Mouse (Mus musculus) olfactory bulb, adult 2 months (tissue): ENCODE data around the gene Krtap29-1. TPM values are rescaled to one million over a fixed set of nuclear protein-coding genes. Genes with fewer than 3 reads are reported as not detected.

Experiments used
- H3K27ac ChIP-seq: fragments of 200-500 bp; 2 replicates; pipeline ENCODE4 v1.5.1; 2012; ENCODE audit warnings: low read depth, low read length; ENCODE audit not compliant: insufficient read depth
- H3K4me1 ChIP-seq: fragments of 200-500 bp; 2 replicates; pipeline ENCODE4 v1.6.1; 2012; ENCODE audit warnings: low read length; ENCODE audit not compliant: control insufficient read depth, insufficient read depth
- H3K4me3 ChIP-seq: fragments of 200-500 bp; 2 replicates; pipeline ENCODE4 v1.5.1; 2012; ENCODE audit warnings: mild to moderate bottlenecking, low read depth, low read length, moderate library complexity; ENCODE audit not compliant: insufficient read depth
- CTCF ChIP-seq: fragments of 200-500 bp; IDR thresholded peaks from 2 replicates; pipeline ENCODE4 v1.5.1; 2012; ENCODE audit warnings: low read depth, mild to moderate bottlenecking, low read length, moderate library complexity; ENCODE audit not compliant: insufficient read depth
- POLR2A ChIP-seq: fragments of 200-500 bp; IDR thresholded peaks from 2 replicates; pipeline ENCODE4 v1.6.1; 2012; ENCODE audit warnings: mild to moderate bottlenecking, low read depth, low read length, moderate library complexity; ENCODE audit not compliant: insufficient read depth
- WGBS: fragments of 180-500 bp; shearing (Covaris S2); methylation state at CpG from one replicate; pipeline ENCODE4 v1.1.7; 2018; 5-methylcytosine and 5-hydroxymethylcytosine counted together
- polyA plus RNA-seq: library from polyadenylated mRNA; stranded (reverse); fragments of >200 nt; gene quantifications from 2 replicates; pipeline ENCODE4 v1.2.4, GENCODE M21; 2012; ENCODE audit warnings: low replicate concordance; ENCODE audit not compliant: missing spikeins, insufficient read depth, insufficient read length

The Krtap29-1 gene
- polyA plus RNA-seq, 1 experiment: not detected

GRCm38 (mm10) chr11:100004846-100005245 is 26.0 kb upstream of the Krtap29-1 start:
- TF ChIP-seq POLR2A (no peak), CTCF (no peak)
- WGBS: 25% methylated on average over 6 of the region's 6 CpGs
- no peaks in the 10 kb centered on the region for H3K4me1 ChIP-seq
- H3K27ac ChIP-seq: no peak overlapping the region
- no peak overlapping the region for H3K4me3 ChIP-seq

GRCm38 (mm10) chr11:99999091-99999490 is 20.2 kb upstream of the Krtap29-1 start:
- Histone ChIP-seq H3K4me3 (no peak overlapping the region), H3K27ac (no peak overlapping the region), H3K4me1 (no peaks in the 10 kb centered on the region)
- no peak for TF ChIP-seq CTCF
- no peak for TF ChIP-seq POLR2A
- WGBS: 94% methylated on average over 7 of the region's 7 CpGs

DNA sequence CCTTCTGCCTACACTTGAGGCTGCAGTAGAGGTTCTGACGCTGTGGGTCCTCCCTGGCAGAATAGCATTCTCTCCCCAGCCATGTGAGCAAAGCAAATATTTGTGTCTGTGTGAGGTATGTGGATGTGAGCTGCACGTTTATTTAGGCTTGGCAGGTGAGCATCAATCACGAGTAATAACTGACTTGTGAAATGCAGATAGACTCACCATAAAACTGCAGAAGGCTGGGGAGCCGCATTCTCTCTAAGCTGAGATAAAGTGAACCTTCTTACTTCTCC is 15.5 kb upstream of the Krtap29-1 start:
- 73% methylated on average over 4 of the region's 4 CpGs for WGBS
- H3K27ac ChIP-seq: no peak overlapping the region
- no peak for TF ChIP-seq CTCF
- no peak for TF ChIP-seq POLR2A
- H3K4me3 ChIP-seq: no peak overlapping the region
- peaks cover 7% of the 10 kb centered on the region for H3K4me1 ChIP-seq

DNA sequence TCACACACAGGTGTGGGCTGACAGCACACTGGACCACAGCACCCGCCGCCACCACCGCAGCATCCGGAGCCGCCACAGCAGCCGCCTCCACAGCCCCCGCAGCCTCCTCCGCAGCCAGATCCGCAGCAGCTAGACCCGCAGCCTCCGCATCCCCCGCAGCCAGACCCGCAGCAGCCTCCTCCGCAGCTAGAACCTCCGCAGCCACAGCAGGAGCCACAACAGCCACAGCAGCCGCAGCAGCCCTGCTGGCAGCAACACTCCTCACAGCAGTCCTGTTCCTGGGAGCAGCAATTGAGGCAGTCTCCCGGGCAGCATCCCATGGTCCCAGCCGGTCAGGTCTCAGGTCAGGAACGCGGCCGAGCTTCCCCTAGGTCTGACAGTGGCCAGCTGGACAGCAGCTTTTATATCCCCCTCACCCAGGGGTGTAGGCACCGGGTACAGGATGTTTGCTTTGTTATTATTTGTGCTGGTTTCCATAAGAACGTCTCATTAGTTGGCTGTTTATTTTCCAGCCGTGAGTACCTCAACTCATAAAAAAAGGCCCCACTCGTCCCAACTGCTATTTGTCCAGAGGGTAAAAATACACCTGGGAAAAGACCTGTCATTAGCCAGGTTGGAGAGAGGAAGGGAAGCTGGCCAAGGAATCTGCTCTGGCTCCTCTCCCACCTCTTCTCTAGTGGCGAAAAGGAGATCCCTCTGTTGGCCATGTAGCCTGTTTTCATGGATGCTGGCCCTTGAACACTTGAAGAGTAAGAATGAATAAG is 14.9 kb upstream of the Krtap29-1 start, which contains the start of gene Krtap17-1:
TSS of gene Krtap17-1 (minus strand) at position 375 of the 764 bp plus-strand sequence.
- WGBS: 21% methylated on average over 26 of the region's 26 CpGs
- Histone ChIP-seq H3K27ac (no peak within 1 kb of the TSS), H3K4me3 (peak within 1 kb of the TSS; percentile 15; the same call in 1 of the 2 replicates), H3K4me1 (peaks cover 7% of the 10 kb centered on the region)
- TF ChIP-seq POLR2A: no peak
- no peak for TF ChIP-seq CTCF

DNA sequence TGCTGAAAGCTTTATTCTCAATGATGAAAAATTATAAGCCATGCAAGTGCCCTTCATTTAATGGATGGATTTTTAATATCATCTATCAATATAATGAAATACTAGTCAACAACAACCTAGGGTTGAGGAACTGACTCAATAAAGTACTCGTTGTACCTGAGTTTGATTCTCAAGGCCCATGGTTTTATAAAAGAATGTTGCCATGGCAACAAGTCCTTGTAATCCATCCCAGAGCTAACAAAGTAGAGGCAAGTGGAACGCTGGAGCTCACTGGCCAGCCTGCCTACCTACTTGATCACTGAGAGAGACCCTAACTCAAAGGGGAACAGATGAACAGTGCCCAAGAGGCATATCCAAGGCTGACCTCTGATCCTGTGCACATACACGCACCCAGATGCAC is 11.7 kb upstream of the Krtap29-1 start:
- no peak overlapping the region for H3K4me3 ChIP-seq
- H3K27ac ChIP-seq: no peak overlapping the region
- WGBS: 52% methylated on average over 3 of the region's 3 CpGs
- peaks cover 14% of the 10 kb centered on the region for H3K4me1 ChIP-seq
- no peak for TF ChIP-seq POLR2A
- TF ChIP-seq CTCF: no peak

DNA sequence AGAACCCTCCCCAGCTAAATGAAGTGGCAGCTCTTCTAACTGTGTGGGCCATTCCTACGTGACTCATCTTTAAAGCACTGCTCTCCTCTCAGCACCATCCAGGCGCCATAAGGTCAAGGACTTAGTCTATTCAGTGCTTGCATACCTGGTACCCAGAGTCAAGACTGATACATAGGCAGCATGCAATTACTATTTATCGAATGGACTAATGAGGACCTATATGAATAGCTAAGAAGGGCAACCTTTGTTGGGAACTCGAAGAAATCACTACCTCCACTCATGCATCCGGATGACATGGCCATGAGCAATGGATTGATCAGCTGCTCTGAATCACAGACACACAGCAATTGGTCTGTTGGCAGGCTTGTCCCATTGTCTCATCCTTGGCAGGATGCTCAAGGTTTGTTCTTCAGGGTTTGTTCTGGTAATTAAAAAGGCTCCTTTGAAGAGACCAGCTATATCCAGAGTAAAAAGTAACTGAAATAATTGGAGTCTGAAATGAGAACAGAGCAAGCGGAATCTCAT is 11.1 kb upstream of the Krtap29-1 start:
- TF ChIP-seq CTCF (no peak), POLR2A (no peak)
- 86% methylated on average over 6 of the region's 6 CpGs for WGBS
- H3K4me3 ChIP-seq: no peak overlapping the region
- peaks cover 16% of the 10 kb centered on the region for H3K4me1 ChIP-seq
- no peak overlapping the region for H3K27ac ChIP-seq

DNA sequence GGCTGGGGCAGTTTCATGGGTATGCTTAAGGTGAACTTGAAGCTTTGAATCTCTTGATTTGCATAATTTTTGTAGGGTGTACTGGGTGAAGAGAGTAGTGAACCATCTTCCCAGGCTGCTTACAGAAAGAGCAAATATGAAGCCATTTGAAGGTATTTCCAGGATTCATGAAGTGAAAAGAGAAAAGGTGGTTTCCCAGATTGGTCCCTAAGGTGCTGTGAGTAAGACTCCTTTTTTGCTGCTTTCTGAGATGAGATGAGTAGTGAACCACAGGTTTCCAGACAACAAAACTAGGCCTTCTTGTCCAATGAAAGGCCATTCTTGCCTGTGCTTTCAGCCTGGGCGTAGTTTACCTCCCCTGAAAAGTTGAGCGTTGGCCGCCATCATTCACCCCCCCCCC is 9.7 kb upstream of the Krtap29-1 start:
- TF ChIP-seq CTCF (no peak), POLR2A (no peak)

DNA sequence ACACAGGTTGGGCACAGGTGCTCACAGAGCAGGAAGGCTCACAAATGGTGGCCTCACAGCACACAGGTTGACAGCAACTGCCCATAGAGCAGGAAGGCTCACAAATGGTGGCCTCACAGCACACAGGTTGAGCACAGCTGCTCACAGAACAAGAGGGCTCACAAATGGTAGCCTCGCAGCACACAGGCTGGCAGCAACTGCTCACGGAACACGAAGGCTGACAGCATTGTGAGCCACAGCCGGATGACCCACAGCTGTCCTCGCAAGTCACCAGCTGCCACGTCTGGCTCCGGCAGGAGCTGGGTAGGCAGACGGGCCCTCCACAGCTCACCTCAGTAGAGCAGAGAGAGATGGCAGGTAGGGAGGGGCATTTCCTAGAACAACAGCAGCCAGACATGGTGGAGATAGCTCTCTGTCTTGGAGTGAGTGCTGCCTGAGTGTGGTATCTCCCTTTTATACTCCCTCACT is 7.4 kb upstream of the Krtap29-1 start, which contains the start of gene Krtap16-1:
TSS of gene Krtap16-1 (minus strand) at position 418 of the 468 bp plus-strand sequence.
- TF ChIP-seq POLR2A (no peak), CTCF (no peak)
- Histone ChIP-seq H3K27ac (no peak within 1 kb of the TSS), H3K4me3 (no peak within 1 kb of the TSS), H3K4me1 (peaks cover 10% of the 10 kb centered on the region)
- 77% methylated on average over 8 of the region's 8 CpGs for WGBS

More for the DNA sequence above, 9.7 kb upstream of the Krtap29-1 start:
- Histone ChIP-seq H3K4me3 (no peak overlapping the region), H3K4me1 (peaks cover 13% of the 10 kb centered on the region), H3K27ac (no peak overlapping the region)
- WGBS: 91% methylated on average over 3 of the region's 3 CpGs

- WGBS: 61% methylated on average over 20 of the region's 20 CpGs
- Histone ChIP-seq H3K4me1 (peaks cover 10% of the 10 kb centered on the region), H3K27ac (no peak overlapping the region), H3K4me3 (no peak overlapping the region)
- TF ChIP-seq CTCF (no peak), POLR2A (no peak)
Observed at GRCm38 (mm10) chr11:99985291-99986092, 6.6 kb upstream of the Krtap29-1 start.
